Mouse (Mus musculus): ENCODE data around the gene Ccdc171. TPM values are rescaled to one million over a fixed set of nuclear protein-coding genes. Genes with fewer than 3 reads are reported as not detected.
"Not testable (repeated sequence)": the region's sequence is repeated elsewhere in the genome, so short reads cannot be mapped to it uniquely, and the experiment has no call there.

Ccdc171 gene
- polyA plus RNA-seq, 1 experiment, result 9.2 TPM

DNA sequence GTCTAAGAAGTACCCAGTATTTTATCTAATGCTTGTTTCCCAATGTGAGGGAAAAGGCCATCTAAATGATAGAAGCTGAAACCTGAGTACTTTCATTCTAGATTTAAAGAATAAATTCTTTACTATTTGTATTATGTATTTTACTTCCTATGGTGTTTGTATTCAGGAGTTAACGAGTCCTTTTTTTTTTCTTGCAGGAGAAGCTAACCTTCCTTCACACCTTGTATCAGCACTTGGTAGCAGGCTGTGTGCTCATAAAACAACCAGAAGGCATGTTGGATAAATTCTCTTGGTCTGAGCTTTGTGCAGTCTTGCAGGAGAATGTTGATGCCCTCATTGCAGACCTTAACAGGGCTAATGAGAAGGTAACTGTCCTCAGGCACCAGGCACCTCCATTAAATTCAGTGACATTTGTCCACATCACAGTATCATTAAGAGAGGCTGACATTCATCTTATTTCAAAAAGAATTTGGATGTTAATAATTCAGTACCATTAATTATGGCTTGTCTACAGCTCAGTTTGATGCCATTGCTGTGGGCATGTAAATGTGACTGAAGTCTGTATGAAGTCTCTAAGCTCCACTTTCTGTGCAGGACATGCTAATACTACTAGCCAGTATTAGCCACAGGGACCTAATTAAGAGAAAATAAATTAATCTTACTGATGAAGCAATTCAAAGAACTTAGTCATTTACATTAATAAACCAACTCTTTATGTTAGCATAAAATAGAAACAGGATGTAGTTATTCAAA lies 136.3 kb downstream of the Ccdc171 start:
- H3K4me3 ChIP-seq (ENCODE audit: low read depth, low read length), result no peak overlapping the region
- no peak for TF ChIP-seq POLR2A (IDR thresholded peaks at IDR 0.05; ENCODE audit: insufficient read depth, low read length)
- no peak for TF ChIP-seq EP300 (IDR thresholded peaks at IDR 0.05; ENCODE audit: insufficient read depth, low read depth, low read length)
- TF ChIP-seq CTCF (IDR thresholded peaks at IDR 0.05; ENCODE audit: low read depth, low read length), result no peak

DNA sequence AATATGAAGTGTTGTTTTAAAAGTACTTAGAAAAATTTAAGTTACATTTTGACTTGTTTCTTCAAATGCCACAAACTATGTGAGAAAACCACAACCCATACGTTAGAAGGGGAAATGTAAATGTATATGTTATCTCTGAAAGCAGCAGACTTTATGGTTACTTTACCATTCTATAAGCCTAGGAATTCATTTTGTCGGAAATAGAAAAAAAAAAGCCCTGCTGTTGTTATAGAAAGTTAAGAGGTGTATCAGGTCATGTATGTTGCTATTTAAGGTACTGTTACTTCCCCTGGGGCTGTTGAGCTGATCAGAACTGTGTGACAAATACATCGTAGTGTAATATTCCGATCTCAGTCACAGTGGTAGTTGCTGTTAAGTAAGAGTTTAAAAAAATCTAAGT lies 137.0 kb downstream of the Ccdc171 start:
- no peak for TF ChIP-seq CTCF (IDR thresholded peaks at IDR 0.05; ENCODE audit: low read depth, low read length)
- Histone ChIP-seq H3K4me1 (ENCODE audit: control insufficient read depth, insufficient read depth, low read length) (no peaks in the 10 kb centered on the region), H3K4me3 (ENCODE audit: low read depth, low read length) (no peak overlapping the region), H3K27me3 (ENCODE audit: control insufficient read depth, insufficient read depth, low read length, poor library complexity, severe bottlenecking) (no peaks in the 10 kb centered on the region), H3K27ac (ENCODE audit: insufficient read depth, low read length) (no peak overlapping the region), H3K9ac (ENCODE audit: low read depth, poor library complexity, severe bottlenecking) (no peak overlapping the region), H3K36me3 (ENCODE audit: control insufficient read depth, insufficient read depth, low read length, poor library complexity, severe bottlenecking) (no peaks in the 10 kb centered on the region), H3K9me3 (replicated peaks; ENCODE audit: control insufficient read depth, insufficient read depth, low read length, poor library complexity, severe bottlenecking) (no peaks in the 10 kb centered on the region)

More for the DNA sequence above, 136.3 kb downstream of the Ccdc171 start:
- no peaks in the 10 kb centered on the region for H3K4me1 ChIP-seq (ENCODE audit: control insufficient read depth, insufficient read depth, low read length)
- no peaks in the 10 kb centered on the region for H3K27me3 ChIP-seq (ENCODE audit: control insufficient read depth, insufficient read depth, low read length, poor library complexity, severe bottlenecking)
- no peaks in the 10 kb centered on the region for H3K9me3 ChIP-seq (replicated peaks; ENCODE audit: control insufficient read depth, insufficient read depth, low read length, poor library complexity, severe bottlenecking)
- no peak overlapping the region for H3K9ac ChIP-seq (ENCODE audit: low read depth, poor library complexity, severe bottlenecking)
- no peaks in the 10 kb centered on the region for H3K36me3 ChIP-seq (ENCODE audit: control insufficient read depth, insufficient read depth, low read length, poor library complexity, severe bottlenecking)
- no peak overlapping the region for H3K27ac ChIP-seq (ENCODE audit: insufficient read depth, low read length)

DNA sequence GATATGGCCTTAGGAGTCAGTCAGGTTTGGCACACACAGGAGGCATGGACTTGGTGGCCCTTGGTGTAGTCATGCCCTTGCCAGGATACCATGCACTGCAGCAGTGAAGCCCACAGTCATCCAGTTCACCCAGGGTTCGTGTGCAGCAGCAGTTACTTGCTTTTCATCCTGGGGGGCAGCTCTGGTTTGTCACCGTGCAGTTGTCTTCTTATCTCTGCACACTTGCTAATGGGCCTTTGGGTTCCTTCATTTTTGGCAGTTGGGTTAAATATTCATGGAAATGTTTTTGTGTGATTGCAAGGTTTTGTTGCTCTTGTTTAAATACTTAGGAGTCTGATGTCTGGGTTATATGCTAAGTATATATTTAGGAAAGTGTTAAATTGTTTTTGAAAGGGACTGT lies 144.2 kb downstream of the Ccdc171 start:
- H3K4me3 ChIP-seq (ENCODE audit: low read depth, low read length), result no peak overlapping the region
- H3K9me3 ChIP-seq (replicated peaks; ENCODE audit: control insufficient read depth, insufficient read depth, low read length, poor library complexity, severe bottlenecking), result no peaks in the 10 kb centered on the region
- no peak overlapping the region for H3K9ac ChIP-seq (ENCODE audit: low read depth, poor library complexity, severe bottlenecking)
- H3K27me3 ChIP-seq (ENCODE audit: control insufficient read depth, insufficient read depth, low read length, poor library complexity, severe bottlenecking), result no peaks in the 10 kb centered on the region
- H3K4me1 ChIP-seq (ENCODE audit: control insufficient read depth, insufficient read depth, low read length), result no peaks in the 10 kb centered on the region
- H3K27ac ChIP-seq (ENCODE audit: insufficient read depth, low read length), result no peak overlapping the region
- TF ChIP-seq CTCF (IDR thresholded peaks at IDR 0.05; ENCODE audit: low read depth, low read length) (no peak), EP300 (IDR thresholded peaks at IDR 0.05; ENCODE audit: insufficient read depth, low read depth, low read length) (no peak), POLR2A (IDR thresholded peaks at IDR 0.05; ENCODE audit: insufficient read depth, low read length) (no peak)
- H3K36me3 ChIP-seq (ENCODE audit: control insufficient read depth, insufficient read depth, low read length, poor library complexity, severe bottlenecking), result no peaks in the 10 kb centered on the region

GRCm38 (mm10) chr4:83675308-83675707 lies 150.0 kb downstream of the Ccdc171 start:
- not testable (repeated sequence) for H3K27ac ChIP-seq (ENCODE audit: insufficient read depth, low read length); H3K36me3 ChIP-seq (ENCODE audit: control insufficient read depth, insufficient read depth, low read length, poor library complexity, severe bottlenecking); H3K4me3 ChIP-seq (ENCODE audit: low read depth, low read length); H3K9ac ChIP-seq (ENCODE audit: low read depth, poor library complexity, severe bottlenecking); H3K4me1 ChIP-seq (ENCODE audit: control insufficient read depth, insufficient read depth, low read length); H3K27me3 ChIP-seq (ENCODE audit: control insufficient read depth, insufficient read depth, low read length, poor library complexity, severe bottlenecking); H3K9me3 ChIP-seq (replicated peaks; ENCODE audit: control insufficient read depth, insufficient read depth, low read length, poor library complexity, severe bottlenecking)

GRCm38 (mm10) chr4:83676444-83676843 lies 151.1 kb downstream of the Ccdc171 start:
- Histone ChIP-seq H3K27ac (ENCODE audit: insufficient read depth, low read length) (no peak overlapping the region), H3K27me3 (ENCODE audit: control insufficient read depth, insufficient read depth, low read length, poor library complexity, severe bottlenecking) (no peaks in the 10 kb centered on the region), H3K4me3 (ENCODE audit: low read depth, low read length) (no peak overlapping the region), H3K9ac (ENCODE audit: low read depth, poor library complexity, severe bottlenecking) (no peak overlapping the region), H3K4me1 (ENCODE audit: control insufficient read depth, insufficient read depth, low read length) (no peaks in the 10 kb centered on the region), H3K9me3 (replicated peaks; ENCODE audit: control insufficient read depth, insufficient read depth, low read length, poor library complexity, severe bottlenecking) (no peaks in the 10 kb centered on the region), H3K36me3 (ENCODE audit: control insufficient read depth, insufficient read depth, low read length, poor library complexity, severe bottlenecking) (no peaks in the 10 kb centered on the region)
- TF ChIP-seq POLR2A (IDR thresholded peaks at IDR 0.05; ENCODE audit: insufficient read depth, low read length) (no peak), CTCF (IDR thresholded peaks at IDR 0.05; ENCODE audit: low read depth, low read length) (no peak), EP300 (IDR thresholded peaks at IDR 0.05; ENCODE audit: insufficient read depth, low read depth, low read length) (no peak)

- Histone ChIP-seq H3K4me1 (ENCODE audit: control insufficient read depth, insufficient read depth, low read length) (no peaks in the 10 kb centered on the region), H3K9me3 (replicated peaks; ENCODE audit: control insufficient read depth, insufficient read depth, low read length, poor library complexity, severe bottlenecking) (no peaks in the 10 kb centered on the region), H3K27me3 (ENCODE audit: control insufficient read depth, insufficient read depth, low read length, poor library complexity, severe bottlenecking) (no peaks in the 10 kb centered on the region), H3K4me3 (ENCODE audit: low read depth, low read length) (no peak overlapping the region), H3K27ac (ENCODE audit: insufficient read depth, low read length) (no peak overlapping the region), H3K36me3 (ENCODE audit: control insufficient read depth, insufficient read depth, low read length, poor library complexity, severe bottlenecking) (no peaks in the 10 kb centered on the region), H3K9ac (ENCODE audit: low read depth, poor library complexity, severe bottlenecking) (no peak overlapping the region)
- TF ChIP-seq POLR2A (IDR thresholded peaks at IDR 0.05; ENCODE audit: insufficient read depth, low read length) (no peak), CTCF (IDR thresholded peaks at IDR 0.05; ENCODE audit: low read depth, low read length) (no peak), EP300 (IDR thresholded peaks at IDR 0.05; ENCODE audit: insufficient read depth, low read depth, low read length) (no peak)
These were observed 155.7 kb downstream of the Ccdc171 start for GRCm38 (mm10) chr4:83681081-83681480.
